In genomic region chr4:11872036-11872435, GRCm38 (mm10) we compare ENCODE assay signal across 26 mouse cellular contexts.
DNase-seq lines count a peak whose midpoint lies in the region; ATAC-seq and TF ChIP-seq lines count a peak whose summit lies in the region.
"Had no signal": no experiment of that assay in that cellular context is flagged by ENCODE, and none has a peak within 500 bp of the region (broad histone marks: within the 10 kb centered on the region; RNA-seq: fewer than 3 reads in every experiment).

No protein-coding gene starts in this region.

- H3K9me3 ChIP-seq in forebrain, embryonic 11.5 days (ENCODE audit: control insufficient read depth, low read length) = no peaks in the 10 kb centered on the region
- H3K9me3 ChIP-seq in forebrain, embryonic 14.5 days (replicated peaks; ENCODE audit: control insufficient read depth, low read length) = no peaks in the 10 kb centered on the region
- no peaks in the 10 kb centered on the region for H3K9me3 ChIP-seq in stomach, postnatal 0 days (ENCODE audit: control insufficient read depth, low read length)
- H3K9me3 ChIP-seq: limb, embryonic 13.5 days; liver, embryonic 13.5 days; lung, embryonic 15.5 days; midbrain, embryonic 12.5 days; neural tube, embryonic 12.5 days had no signal

- H3K4me3 ChIP-seq in forebrain, embryonic 11.5 days (ENCODE audit: low read depth, low read length) = no peak overlapping the region
- no peak overlapping the region for H3K4me3 ChIP-seq in forebrain, embryonic 14.5 days (ENCODE audit: low read depth, low read length)
- H3K4me3 ChIP-seq in stomach, postnatal 0 days (ENCODE audit: low read depth, low read length) = no peak overlapping the region
- H3K4me3 ChIP-seq: limb, embryonic 13.5 days; liver, embryonic 13.5 days; lung, embryonic 15.5 days; midbrain, embryonic 12.5 days; myocyte; neural tube, embryonic 12.5 days had no signal

- no peaks in the 10 kb centered on the region for H3K27me3 ChIP-seq in forebrain, embryonic 11.5 days (ENCODE audit: control insufficient read depth, insufficient read depth, low read length)
- no peaks in the 10 kb centered on the region for H3K27me3 ChIP-seq in forebrain, embryonic 14.5 days (replicated peaks; ENCODE audit: control insufficient read depth, insufficient read depth, low read length)
- H3K27me3 ChIP-seq in stomach, postnatal 0 days (ENCODE audit: control insufficient read depth, insufficient read depth, low read length) = no peaks in the 10 kb centered on the region
- H3K27me3 ChIP-seq: limb, embryonic 13.5 days; liver, embryonic 13.5 days; lung, embryonic 15.5 days; midbrain, embryonic 12.5 days; neural tube, embryonic 12.5 days; Patski had no signal

- H3K36me3 ChIP-seq in forebrain, embryonic 11.5 days (ENCODE audit: control insufficient read depth, insufficient read depth, low read length) = no peaks in the 10 kb centered on the region
- H3K36me3 ChIP-seq in forebrain, embryonic 14.5 days (ENCODE audit: control insufficient read depth, insufficient read depth, low read length) = no peaks in the 10 kb centered on the region
- H3K36me3 ChIP-seq in stomach, postnatal 0 days (ENCODE audit: control insufficient read depth, insufficient read depth, low read length) = no peaks in the 10 kb centered on the region
- H3K36me3 ChIP-seq: limb, embryonic 13.5 days; liver, embryonic 13.5 days; lung, embryonic 15.5 days; midbrain, embryonic 12.5 days; neural tube, embryonic 12.5 days had no signal

- no peak overlapping the region for H3K4me2 ChIP-seq in forebrain, embryonic 11.5 days (ENCODE audit: low read depth, low read length, severe bottlenecking)
- no peak overlapping the region for H3K4me2 ChIP-seq in forebrain, embryonic 14.5 days (ENCODE audit: low read length)
- no peak overlapping the region for H3K4me2 ChIP-seq in stomach, postnatal 0 days (replicated peaks; ENCODE audit: low read depth)
- H3K4me2 ChIP-seq: limb, embryonic 13.5 days; liver, embryonic 13.5 days; lung, embryonic 15.5 days; midbrain, embryonic 12.5 days; neural tube, embryonic 12.5 days had no signal

- no peak overlapping the region for H3K9ac ChIP-seq in forebrain, embryonic 11.5 days (ENCODE audit: low read length)
- no peak overlapping the region for H3K9ac ChIP-seq in forebrain, embryonic 14.5 days (ENCODE audit: low read length)
- no peak overlapping the region for H3K9ac ChIP-seq in stomach, postnatal 0 days (ENCODE audit: low read length)
- H3K9ac ChIP-seq: limb, embryonic 13.5 days; liver, embryonic 13.5 days; lung, embryonic 15.5 days; midbrain, embryonic 12.5 days; neural tube, embryonic 12.5 days had no signal

- TF ChIP-seq EP300 in stomach, postnatal 0 days (optimal IDR thresholded peaks at IDR 0.05) = no peak

- peak; percentile 7 for DNase-seq in forebrain, embryonic 11.5 days (ENCODE audit: low spot score)
- no peak for DNase-seq in forebrain, embryonic 14.5 days (ENCODE audit: low spot score)
- DNase-seq in lung, postnatal 10 days = peak; percentile 78
- DNase-seq in lung, postnatal 36 days = no peak
- peak; percentile 42 to 68 for DNase-seq in lung, postnatal 4 days
- no peak for DNase-seq in stomach, postnatal 0 days (ENCODE audit: low spot score)
- DNase-seq in gastrocnemius, adult 8-10 months (ENCODE audit: low spot score in 2 of 2) = no peak
- DNase-seq in cerebellum, adult 11-12 months = no peak
- DNase-seq: adrenal gland, postnatal 10 days; cerebellum, adult 9-11 months; gastrocnemius, postnatal 14 days; kidney, adult 11 months; kidney, postnatal 14 days; liver, embryonic 13.5 days; right cerebral cortex, adult 18-20 months; right cerebral cortex, postnatal 4 days; thymus, adult 18-20 months; thymus, postnatal 25 days had no signal

- no peak for ATAC-seq in forebrain, embryonic 11.5 days (replicated peaks; ENCODE audit: low FRiP score)
- no peak for ATAC-seq in forebrain, embryonic 14.5 days
- no peak for ATAC-seq in stomach, postnatal 0 days (ENCODE audit: low FRiP score, low TSS enrichment)
- ATAC-seq: forebrain, embryonic 16.5 days; hindbrain, embryonic 16.5 days; Patski had no signal

- 84% methylated on average over 3 of the region's 3 CpGs for WGBS in forebrain, embryonic 11.5 days
- WGBS in forebrain, embryonic 14.5 days = 79% methylated on average over 3 of the region's 3 CpGs
- WGBS in stomach, postnatal 0 days = 35% methylated on average over 3 of the region's 3 CpGs

- H3K4me1 ChIP-seq in forebrain, embryonic 11.5 days (replicated peaks; ENCODE audit: control insufficient read depth, insufficient read depth, low read length) = no peaks in the 10 kb centered on the region
- H3K4me1 ChIP-seq in forebrain, embryonic 14.5 days (ENCODE audit: control insufficient read depth, insufficient read depth, low read length) = no peaks in the 10 kb centered on the region
- H3K4me1 ChIP-seq in stomach, postnatal 0 days (replicated peaks; ENCODE audit: control insufficient read depth, insufficient read depth) = peaks cover 2% of the 10 kb centered on the region
- H3K4me1 ChIP-seq: limb, embryonic 13.5 days; midbrain, embryonic 12.5 days; neural tube, embryonic 12.5 days had no signal

- H3K27ac ChIP-seq in forebrain, embryonic 11.5 days (ENCODE audit: low read depth, low read length) = no peak overlapping the region
- no peak overlapping the region for H3K27ac ChIP-seq in forebrain, embryonic 14.5 days (ENCODE audit: low read depth, low read length)
- peak overlapping the region; percentile 45; the same call in 1 of the 2 replicates for H3K27ac ChIP-seq in stomach, postnatal 0 days (replicated peaks)
- H3K27ac ChIP-seq: limb, embryonic 13.5 days; liver, embryonic 13.5 days; lung, embryonic 15.5 days; midbrain, embryonic 12.5 days; neural tube, embryonic 12.5 days had no signal

- TF ChIP-seq CTCF in stomach, postnatal 0 days (IDR thresholded peaks at IDR 0.05; ENCODE audit: low read depth) = no peak

Comparison
In these comparisons a context has a peak if more than half of its experiments do, and no peak if none do; other contexts are left out.
1. DNase-seq: peak in forebrain, embryonic 11.5 days (single experiment), lung, postnatal 10 days (single experiment) and lung, postnatal 4 days (2 of 2); none in forebrain, embryonic 14.5 days (single experiment), lung, postnatal 36 days (single experiment), stomach, postnatal 0 days (single experiment), gastrocnemius, adult 8-10 months (0 of 2) and cerebellum, adult 11-12 months (single experiment).